Mouse (Mus musculus): ENCODE measurements around the gene Magi1. TPM values are rescaled to one million over a fixed set of nuclear protein-coding genes. Genes with fewer than 3 reads are reported as not detected.

Gene Magi1
- polyA plus RNA-seq, 1 experiment from 2014 or later, result 6.2 TPM

- WGBS, result 39% methylated on average over 5 of the region's 5 CpGs
- DNase-seq (ENCODE audit: low spot score), result no peak
These were observed 390.8 kb downstream of the Magi1 start for GRCm38 (mm10) chr6:93892922-93893321.

GRCm38 (mm10) chr6:93890011-93890410 lies 393.7 kb downstream of the Magi1 start:
- H3K36me3 ChIP-seq (ENCODE audit: insufficient read depth, low read length), result no peaks in the 10 kb centered on the region
- no peak overlapping the region for H3K9ac ChIP-seq (ENCODE audit: low read depth, low read length)
- H3K27me3 ChIP-seq (ENCODE audit: insufficient read depth, low read length), result no peaks in the 10 kb centered on the region
- no peak for ATAC-seq (replicated peaks; ENCODE audit: low FRiP score, low read depth)
- no peak overlapping the region for H3K4me2 ChIP-seq (ENCODE audit: low read length)
- 0 out of 2 replicates have a peak, but pooled peaks cover 3% of the 10 kb centered on the region for H3K4me1 ChIP-seq (replicated peaks; ENCODE audit: insufficient read depth, low read length)
- no peak overlapping the region for H3K27ac ChIP-seq
- no peaks in the 10 kb centered on the region for H3K9me3 ChIP-seq (replicated peaks; ENCODE audit: low read length)
- no peak for DNase-seq (ENCODE audit: low spot score)
- H3K4me3 ChIP-seq (replicated peaks; ENCODE audit: low read depth, low read length), result no peak overlapping the region
- TF ChIP-seq CTCF (IDR thresholded peaks at IDR 0.05; ENCODE audit: low read depth), result no peak
- 88% methylated on average over 3 of the region's 3 CpGs for WGBS

More at GRCm38 (mm10) chr6:93892922-93893321, 390.8 kb downstream of the Magi1 start:
- no peaks in the 10 kb centered on the region for H3K27me3 ChIP-seq (ENCODE audit: insufficient read depth, low read length)
- 0 out of 2 replicates have a peak, but pooled peaks cover 3% of the 10 kb centered on the region for H3K4me1 ChIP-seq (replicated peaks; ENCODE audit: insufficient read depth, low read length)
- H3K9me3 ChIP-seq (replicated peaks; ENCODE audit: low read length), result no peaks in the 10 kb centered on the region
- H3K9ac ChIP-seq (ENCODE audit: low read depth, low read length), result no peak overlapping the region
- H3K36me3 ChIP-seq (ENCODE audit: insufficient read depth, low read length), result no peaks in the 10 kb centered on the region
- no peak overlapping the region for H3K27ac ChIP-seq
- TF ChIP-seq CTCF (IDR thresholded peaks at IDR 0.05; ENCODE audit: low read depth), result no peak
- ATAC-seq (replicated peaks; ENCODE audit: low FRiP score, low read depth), result no peak
- no peak overlapping the region for H3K4me3 ChIP-seq (replicated peaks; ENCODE audit: low read depth, low read length)
- no peak overlapping the region for H3K4me2 ChIP-seq (ENCODE audit: low read length)

GRCm38 (mm10) chr6:93877337-93877736 lies 406.4 kb downstream of the Magi1 start:
- no peak for TF ChIP-seq CTCF (IDR thresholded peaks at IDR 0.05; ENCODE audit: low read depth)
- ATAC-seq (replicated peaks; ENCODE audit: low FRiP score, low read depth) (no peak), DNase-seq (ENCODE audit: low spot score) (peak; percentile 39)
- no peak overlapping the region for H3K4me3 ChIP-seq (replicated peaks; ENCODE audit: low read depth, low read length)
- H3K9me3 ChIP-seq (replicated peaks; ENCODE audit: low read length), result no peaks in the 10 kb centered on the region
- no peak overlapping the region for H3K27ac ChIP-seq
- no peaks in the 10 kb centered on the region for H3K36me3 ChIP-seq (ENCODE audit: insufficient read depth, low read length)
- no peak overlapping the region for H3K9ac ChIP-seq (ENCODE audit: low read depth, low read length)
- WGBS, result 47% methylated on average over 4 of the region's 4 CpGs
- no peaks in the 10 kb centered on the region for H3K4me1 ChIP-seq (replicated peaks; ENCODE audit: insufficient read depth, low read length)
- H3K4me2 ChIP-seq (ENCODE audit: low read length), result no peak overlapping the region
- no peaks in the 10 kb centered on the region for H3K27me3 ChIP-seq (ENCODE audit: insufficient read depth, low read length)

GRCm38 (mm10) chr6:93874936-93875335 lies 408.8 kb downstream of the Magi1 start:
- WGBS, result 85% methylated on average over 2 of the region's 2 CpGs

GRCm38 (mm10) chr6:93874376-93874775 lies 409.3 kb downstream of the Magi1 start:
- no peaks in the 10 kb centered on the region for H3K9me3 ChIP-seq (replicated peaks; ENCODE audit: low read length)

More at GRCm38 (mm10) chr6:93874936-93875335, 408.8 kb downstream of the Magi1 start:
- Histone ChIP-seq H3K9ac (ENCODE audit: low read depth, low read length) (no peak overlapping the region), H3K4me2 (ENCODE audit: low read length) (no peak overlapping the region), H3K36me3 (ENCODE audit: insufficient read depth, low read length) (no peaks in the 10 kb centered on the region), H3K9me3 (replicated peaks; ENCODE audit: low read length) (no peaks in the 10 kb centered on the region), H3K4me1 (replicated peaks; ENCODE audit: insufficient read depth, low read length) (no peaks in the 10 kb centered on the region), H3K27ac (no peak overlapping the region), H3K4me3 (replicated peaks; ENCODE audit: low read depth, low read length) (no peak overlapping the region), H3K27me3 (ENCODE audit: insufficient read depth, low read length) (no peaks in the 10 kb centered on the region)
- no peak for ATAC-seq (replicated peaks; ENCODE audit: low FRiP score, low read depth)
- TF ChIP-seq CTCF (IDR thresholded peaks at IDR 0.05; ENCODE audit: low read depth), result no peak
- no peak for DNase-seq (ENCODE audit: low spot score)

GRCm38 (mm10) chr6:93873536-93873935 lies 410.2 kb downstream of the Magi1 start:
- no peaks in the 10 kb centered on the region for H3K4me1 ChIP-seq (replicated peaks; ENCODE audit: insufficient read depth, low read length)
- WGBS, result 78% methylated on average over 1 of the region's 1 CpGs
- H3K27me3 ChIP-seq (ENCODE audit: insufficient read depth, low read length), result no peaks in the 10 kb centered on the region
- H3K36me3 ChIP-seq (ENCODE audit: insufficient read depth, low read length), result no peaks in the 10 kb centered on the region
- H3K4me3 ChIP-seq (replicated peaks; ENCODE audit: low read depth, low read length), result no peak overlapping the region
- ATAC-seq (replicated peaks; ENCODE audit: low FRiP score, low read depth) (no peak), DNase-seq (ENCODE audit: low spot score) (no peak)
- no peak overlapping the region for H3K4me2 ChIP-seq (ENCODE audit: low read length)
- no peak for TF ChIP-seq CTCF (IDR thresholded peaks at IDR 0.05; ENCODE audit: low read depth)
- H3K9ac ChIP-seq (ENCODE audit: low read depth, low read length), result no peak overlapping the region
- H3K27ac ChIP-seq, result no peak overlapping the region
- H3K9me3 ChIP-seq (replicated peaks; ENCODE audit: low read length), result no peaks in the 10 kb centered on the region

More at GRCm38 (mm10) chr6:93874376-93874775, 409.3 kb downstream of the Magi1 start:
- 90% methylated on average over 2 of the region's 2 CpGs for WGBS
- TF ChIP-seq CTCF (IDR thresholded peaks at IDR 0.05; ENCODE audit: low read depth), result no peak
- no peak overlapping the region for H3K4me2 ChIP-seq (ENCODE audit: low read length)
- H3K27ac ChIP-seq, result no peak overlapping the region
- no peaks in the 10 kb centered on the region for H3K4me1 ChIP-seq (replicated peaks; ENCODE audit: insufficient read depth, low read length)
- no peaks in the 10 kb centered on the region for H3K27me3 ChIP-seq (ENCODE audit: insufficient read depth, low read length)
- no peak for ATAC-seq (replicated peaks; ENCODE audit: low FRiP score, low read depth)
- H3K9ac ChIP-seq (ENCODE audit: low read depth, low read length), result no peak overlapping the region
- no peaks in the 10 kb centered on the region for H3K36me3 ChIP-seq (ENCODE audit: insufficient read depth, low read length)
- DNase-seq (ENCODE audit: low spot score), result no peak
- H3K4me3 ChIP-seq (replicated peaks; ENCODE audit: low read depth, low read length), result no peak overlapping the region

GRCm38 (mm10) chr6:93871516-93871915 lies 412.2 kb downstream of the Magi1 start:
- no peaks in the 10 kb centered on the region for H3K27me3 ChIP-seq (ENCODE audit: insufficient read depth, low read length)
- no peak overlapping the region for H3K9ac ChIP-seq (ENCODE audit: low read depth, low read length)
- H3K9me3 ChIP-seq (replicated peaks; ENCODE audit: low read length), result no peaks in the 10 kb centered on the region
- no peaks in the 10 kb centered on the region for H3K36me3 ChIP-seq (ENCODE audit: insufficient read depth, low read length)
- H3K4me1 ChIP-seq (replicated peaks; ENCODE audit: insufficient read depth, low read length), result no peaks in the 10 kb centered on the region
- ATAC-seq (replicated peaks; ENCODE audit: low FRiP score, low read depth) (no peak), DNase-seq (ENCODE audit: low spot score) (no peak)
- WGBS, result 60% methylated on average over 4 of the region's 4 CpGs
- no peak overlapping the region for H3K27ac ChIP-seq
- no peak overlapping the region for H3K4me3 ChIP-seq (replicated peaks; ENCODE audit: low read depth, low read length)
- no peak overlapping the region for H3K4me2 ChIP-seq (ENCODE audit: low read length)
- TF ChIP-seq CTCF (IDR thresholded peaks at IDR 0.05; ENCODE audit: low read depth), result no peak

Measured in kidney, postnatal 0 days (tissue).